Mouse (Mus musculus): ENCODE results near the gene Jazf1.

The Jazf1 gene

DNA sequence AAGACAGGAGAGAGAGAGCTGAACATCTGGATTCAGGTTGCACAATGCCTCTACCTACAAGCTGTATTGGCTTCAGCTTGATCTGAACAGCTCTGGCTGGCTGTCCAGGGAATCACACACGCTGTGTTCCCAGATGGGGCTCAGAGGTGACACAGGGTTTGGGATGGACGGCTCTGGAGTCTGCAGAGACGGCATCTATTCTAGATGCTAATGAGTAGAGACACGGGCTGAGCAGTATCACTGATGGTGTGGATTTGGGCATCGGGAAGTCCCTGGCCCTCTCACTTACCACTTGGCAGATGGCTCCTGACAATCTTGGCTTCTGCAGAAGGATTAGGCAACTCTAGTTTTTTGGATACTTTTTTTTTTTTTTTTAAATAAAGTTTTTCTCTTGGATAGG, 161.6 kb downstream of the Jazf1 start:
- DNase-seq (ENCODE audit: low spot score): no peak

DNA sequence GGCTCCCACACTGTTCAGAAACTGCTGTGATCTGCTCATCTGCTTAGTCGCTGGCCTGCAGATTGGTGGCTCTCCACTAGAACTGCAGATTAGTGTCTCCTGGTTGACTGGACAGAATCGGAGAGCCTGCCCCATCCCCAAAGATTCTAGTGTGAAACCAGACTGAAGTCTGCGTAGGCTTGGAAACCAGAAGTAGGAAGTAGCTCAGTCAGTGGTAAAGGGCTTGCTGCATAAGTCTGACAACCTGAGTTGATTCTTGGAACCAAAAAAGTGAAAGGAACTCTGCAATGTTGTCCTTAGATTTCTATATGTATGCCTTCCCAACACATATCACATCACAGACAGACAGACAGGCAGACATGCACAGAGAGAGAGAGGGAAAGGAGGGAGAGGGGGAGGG, 163.3 kb downstream of the Jazf1 start:
- DNase-seq (ENCODE audit: low spot score): no peak

DNA sequence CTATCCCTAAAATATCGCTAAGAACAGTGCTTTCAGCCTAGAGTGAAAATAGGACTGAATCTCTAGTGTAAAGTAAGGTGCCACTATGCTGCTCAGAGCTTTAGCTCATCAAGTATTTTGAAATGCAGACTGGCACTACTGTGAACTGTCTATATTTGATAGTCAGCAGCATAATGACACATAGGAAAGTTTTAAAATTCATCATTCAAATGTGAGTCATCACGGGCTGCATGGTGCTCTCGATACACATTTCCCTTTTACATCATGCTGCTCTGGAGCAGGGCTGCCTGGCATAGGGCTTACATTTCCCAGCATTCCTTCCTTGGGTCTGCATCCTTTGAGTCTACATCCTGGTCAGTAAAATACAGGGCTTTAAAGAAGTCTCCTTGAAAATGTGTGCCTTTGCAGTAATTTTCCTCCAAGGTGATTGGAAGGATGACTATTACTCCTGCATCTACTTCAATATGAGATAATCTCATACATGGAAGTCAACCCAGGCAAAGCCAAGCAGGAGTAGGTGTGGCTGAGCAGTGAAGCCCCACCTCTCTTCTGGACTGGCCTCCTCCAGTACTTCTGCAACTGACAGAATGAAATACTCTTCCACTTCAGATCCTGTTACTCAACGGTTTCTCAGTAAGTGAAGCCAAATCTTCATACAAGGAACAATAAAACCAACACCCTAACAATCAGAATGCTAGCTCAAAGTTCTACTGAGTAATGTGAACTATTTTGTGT, 165.0 kb downstream of the Jazf1 start:
- DNase-seq (ENCODE audit: low spot score): no peak

DNA sequence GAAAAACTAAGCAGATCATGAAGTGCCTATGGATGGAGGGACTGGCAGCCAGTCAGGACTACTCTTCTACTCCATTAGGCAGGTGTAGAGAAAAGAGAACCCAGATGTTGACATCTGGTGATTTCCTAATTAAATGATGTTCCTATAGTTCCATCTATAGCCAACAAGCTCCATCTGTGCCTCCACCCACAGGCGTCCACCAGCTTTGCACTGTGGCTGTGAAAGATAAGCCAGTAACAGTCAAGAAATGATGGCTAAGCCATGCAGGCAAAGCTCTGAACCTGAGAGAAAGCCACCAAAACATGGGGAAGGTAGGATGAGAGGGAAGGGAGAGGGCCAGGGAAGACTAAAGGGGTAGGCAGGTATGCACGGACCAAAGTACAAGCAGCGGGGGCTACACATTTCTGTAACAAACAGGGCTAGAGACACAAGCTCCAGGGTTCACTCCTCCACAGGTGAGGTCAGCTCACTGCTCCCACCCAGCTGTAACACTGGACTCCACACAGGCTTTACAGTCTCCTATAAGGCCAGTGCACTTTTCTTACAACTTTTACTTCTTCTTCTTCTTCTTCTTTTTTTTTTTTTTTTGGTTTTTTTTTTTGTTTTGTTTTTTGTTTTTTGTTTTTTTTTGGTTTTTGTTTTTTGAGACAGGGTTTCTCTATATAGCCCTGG, 168.7 kb downstream of the Jazf1 start:
- DNase-seq (ENCODE audit: low spot score): peak; percentile 40

DNA sequence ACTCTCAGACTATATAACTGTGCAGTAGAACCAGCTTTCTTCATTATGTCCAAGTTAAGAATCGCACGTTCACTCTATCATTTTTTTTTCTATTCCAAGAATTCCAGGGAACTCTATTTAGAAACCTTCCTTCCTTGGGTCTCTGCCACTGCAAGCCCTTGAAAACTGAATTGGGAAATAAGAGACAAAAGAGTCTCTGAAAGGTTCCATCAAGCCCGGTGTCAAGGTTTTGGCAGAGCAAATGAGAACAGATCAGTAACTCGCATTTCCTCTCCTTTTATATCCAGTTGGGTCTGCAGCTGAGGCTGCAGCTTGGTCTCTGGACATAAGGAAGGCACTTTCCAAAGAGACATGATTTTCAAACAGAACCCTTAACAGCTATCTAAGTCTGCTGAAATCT, 173.4 kb downstream of the Jazf1 start:
- DNase-seq (ENCODE audit: low spot score): no peak

DNA sequence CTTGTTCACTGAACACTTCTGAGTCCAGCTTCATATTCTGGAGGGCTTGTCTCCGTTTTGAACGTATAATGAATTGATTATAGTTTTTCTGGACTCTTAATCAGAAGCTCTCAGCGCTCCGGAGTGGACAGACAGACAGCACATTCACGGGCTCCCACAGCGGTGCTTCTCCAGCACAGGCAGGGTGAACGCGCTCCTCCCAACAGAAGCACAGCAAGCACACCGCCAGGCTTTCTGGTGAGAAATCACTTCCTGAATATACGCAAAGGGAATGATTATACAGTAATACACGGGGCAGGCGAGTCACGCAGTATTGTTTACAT, 174.0 kb downstream of the Jazf1 start:
- no peak for DNase-seq (ENCODE audit: low spot score)

DNA sequence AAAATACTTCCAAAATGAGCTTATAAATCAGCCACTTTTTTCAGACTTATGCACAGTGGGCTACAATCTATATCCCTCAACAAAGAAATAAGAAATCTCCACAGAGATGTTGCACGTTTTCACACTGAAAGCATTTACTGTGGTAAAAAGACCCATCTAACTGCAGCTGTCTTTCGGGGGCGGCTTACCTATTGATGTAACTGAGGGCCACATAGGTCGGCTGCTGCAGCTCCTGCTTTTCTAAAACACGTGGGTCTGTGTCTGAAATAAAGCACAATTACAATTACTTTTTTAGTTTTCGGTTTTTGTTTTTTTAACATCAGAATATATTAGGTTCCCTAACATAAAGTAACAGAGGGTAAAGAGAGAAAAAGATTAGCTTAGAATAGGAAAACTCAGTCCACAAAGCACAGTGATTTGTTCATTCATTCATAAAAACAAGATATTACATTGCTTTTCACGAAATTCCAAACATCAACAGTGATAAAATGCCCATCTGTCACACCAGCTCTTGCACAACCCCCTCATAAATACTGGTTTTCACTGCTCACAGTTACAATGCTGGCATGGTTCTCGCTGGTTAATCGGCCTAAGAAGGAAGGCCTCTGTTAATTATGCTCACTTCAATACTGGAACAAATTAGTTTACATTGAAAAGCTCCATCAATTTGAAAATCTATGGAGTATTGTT, 174.5 kb downstream of the Jazf1 start:
- no peak for DNase-seq (ENCODE audit: low spot score)

DNA sequence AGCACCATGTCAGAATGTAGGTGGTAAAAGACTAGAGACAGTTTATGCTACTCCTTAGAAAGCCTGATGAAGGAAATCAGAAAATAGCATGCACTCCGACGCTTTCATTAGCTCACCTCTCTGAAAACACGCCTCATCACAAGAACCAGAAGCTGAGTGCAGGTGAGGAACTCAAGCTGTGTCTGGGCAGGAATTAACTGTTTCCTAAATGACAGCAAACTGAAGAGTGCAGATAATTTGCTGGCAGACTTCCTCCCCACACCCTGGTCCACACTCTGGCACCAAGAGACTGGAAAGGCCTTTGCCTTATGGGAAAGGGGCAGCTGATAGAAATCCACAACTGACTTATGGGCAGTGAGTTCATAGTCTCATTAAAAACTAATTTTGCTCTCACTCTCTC, 175.5 kb downstream of the Jazf1 start:
- DNase-seq (ENCODE audit: low spot score): no peak

DNA sequence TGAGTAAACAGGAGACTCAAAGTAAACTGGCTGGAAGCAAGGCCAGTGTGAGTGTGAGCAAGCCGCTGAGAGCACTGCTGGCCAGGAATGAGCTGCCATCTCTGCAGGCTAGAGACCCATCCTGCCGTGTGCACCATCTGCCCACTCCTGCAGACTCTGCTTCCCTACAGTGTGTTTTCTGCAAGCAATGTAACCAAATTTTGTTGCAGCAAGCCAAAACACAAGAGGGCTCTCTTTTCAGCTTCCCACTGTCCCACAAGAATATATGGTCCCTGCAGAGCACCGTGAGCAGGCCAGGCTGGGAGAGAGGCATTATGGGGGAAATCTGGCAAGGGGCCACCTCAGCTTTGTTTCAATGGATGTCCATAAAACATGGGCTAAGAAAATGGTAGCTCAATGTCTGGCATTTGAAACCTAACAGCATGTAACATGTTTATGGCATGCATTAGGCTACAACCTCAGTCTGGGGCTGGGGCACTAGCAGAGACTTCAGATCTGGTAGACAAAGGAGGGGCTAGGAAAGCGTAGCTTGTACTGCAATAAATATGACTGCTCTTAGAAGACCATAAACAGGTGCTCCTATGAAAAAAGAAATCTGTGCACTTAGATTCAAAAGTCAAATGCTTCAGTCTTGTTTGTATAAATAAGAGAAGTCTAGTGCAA, 180.8 kb downstream of the Jazf1 start:
- no peak for DNase-seq (ENCODE audit: low spot score)

DNA sequence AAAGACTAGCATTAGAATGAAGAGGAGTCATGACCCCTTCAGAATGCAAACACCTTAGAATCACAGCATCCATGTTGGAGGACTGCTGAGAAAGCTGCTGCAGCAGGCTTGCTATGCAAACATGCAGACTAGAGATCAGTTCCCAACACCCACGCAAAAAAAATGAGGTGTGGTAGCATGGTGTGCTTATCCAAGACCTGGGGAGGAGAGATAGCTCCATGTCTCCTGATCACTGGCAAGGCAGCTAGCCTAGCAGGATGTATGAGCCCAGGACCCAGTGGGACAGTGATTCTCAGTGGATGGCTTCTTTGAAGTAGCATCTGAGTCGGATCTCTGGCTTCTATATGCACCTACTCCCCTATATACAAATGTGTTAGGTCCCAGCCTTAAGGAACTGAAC, 184.7 kb downstream of the Jazf1 start:
- no peak for DNase-seq (ENCODE audit: low spot score)

DNA sequence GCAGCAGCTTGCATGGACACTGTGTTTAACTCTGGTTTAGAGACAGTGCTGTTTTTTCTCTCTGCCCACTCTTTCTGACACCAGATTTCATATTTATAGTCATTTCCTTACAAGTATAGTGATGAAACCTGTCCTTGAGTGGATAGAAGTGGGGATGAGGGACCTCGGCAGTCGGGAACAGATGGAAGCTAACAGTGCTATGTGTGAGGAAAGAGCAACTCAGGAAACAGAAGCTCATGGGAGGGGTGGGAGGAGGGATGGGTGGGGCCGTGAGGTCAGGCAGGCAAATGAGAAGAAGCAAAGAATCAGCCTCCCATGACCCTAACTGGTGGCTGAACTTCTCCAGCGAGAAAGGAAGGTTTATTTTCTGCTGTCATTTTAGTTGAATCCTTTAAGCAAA, 191.3 kb downstream of the Jazf1 start:
- DNase-seq (ENCODE audit: low spot score): no peak

DNA sequence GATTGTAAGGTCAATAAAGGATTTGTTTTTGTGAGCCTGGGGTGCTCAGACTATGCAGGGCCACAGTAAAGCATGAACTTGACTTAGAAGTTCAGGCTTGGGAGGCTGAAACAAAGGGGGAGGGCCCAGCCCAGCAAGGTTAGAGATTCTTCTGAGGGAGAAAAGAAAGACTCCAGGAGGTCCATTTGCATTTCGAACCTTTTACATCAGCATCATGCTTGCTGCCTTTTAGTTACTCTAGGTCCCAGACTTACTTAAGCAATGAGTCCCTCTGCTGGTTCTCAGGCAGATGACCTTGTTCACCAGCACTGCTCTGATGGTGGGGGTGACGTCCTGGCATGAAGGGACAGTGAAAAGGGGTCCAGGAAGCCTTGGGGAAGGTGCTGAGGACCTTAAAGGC, 197.1 kb downstream of the Jazf1 start:
- DNase-seq (ENCODE audit: low spot score): no peak

DNA sequence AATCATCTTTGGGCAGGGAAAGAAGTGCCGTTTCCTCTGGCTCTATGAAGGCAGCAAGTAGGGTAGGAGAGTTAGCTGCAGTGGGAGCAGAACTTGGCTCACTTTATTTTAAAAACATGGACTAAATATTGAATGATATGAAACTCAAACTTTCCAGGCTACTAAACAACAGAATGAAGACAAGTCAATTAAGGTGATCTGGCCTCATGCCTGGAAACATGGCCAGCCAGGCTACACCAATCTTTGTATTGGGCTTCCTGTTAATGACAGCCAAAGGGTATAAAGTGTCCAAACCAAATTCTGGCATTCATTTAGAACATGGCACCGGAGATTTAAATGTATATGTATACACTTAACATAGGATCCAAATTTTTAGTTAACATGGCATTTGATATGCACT, 199.2 kb downstream of the Jazf1 start:
- no peak for DNase-seq (ENCODE audit: low spot score)

DNA sequence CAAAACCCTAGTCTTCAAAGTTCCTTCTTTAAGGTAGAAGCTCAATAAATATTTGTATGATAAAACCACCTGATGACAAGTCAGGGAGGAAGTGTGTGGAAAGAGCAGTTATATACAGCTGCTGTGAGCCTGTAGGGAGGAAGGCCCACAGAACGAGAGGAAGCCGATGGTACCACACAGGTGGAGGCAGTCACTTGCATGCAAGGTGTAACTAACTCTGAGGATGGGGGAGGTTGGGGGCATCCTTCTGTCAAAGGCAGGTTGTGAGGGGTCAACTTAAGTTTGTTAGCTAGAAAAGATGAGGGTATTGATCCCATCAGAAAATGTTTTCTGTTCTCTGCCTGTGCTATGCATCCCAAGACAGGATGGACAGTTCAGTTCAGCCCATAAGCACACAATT, 200.1 kb downstream of the Jazf1 start:
- no peak for DNase-seq (ENCODE audit: low spot score)

DNA sequence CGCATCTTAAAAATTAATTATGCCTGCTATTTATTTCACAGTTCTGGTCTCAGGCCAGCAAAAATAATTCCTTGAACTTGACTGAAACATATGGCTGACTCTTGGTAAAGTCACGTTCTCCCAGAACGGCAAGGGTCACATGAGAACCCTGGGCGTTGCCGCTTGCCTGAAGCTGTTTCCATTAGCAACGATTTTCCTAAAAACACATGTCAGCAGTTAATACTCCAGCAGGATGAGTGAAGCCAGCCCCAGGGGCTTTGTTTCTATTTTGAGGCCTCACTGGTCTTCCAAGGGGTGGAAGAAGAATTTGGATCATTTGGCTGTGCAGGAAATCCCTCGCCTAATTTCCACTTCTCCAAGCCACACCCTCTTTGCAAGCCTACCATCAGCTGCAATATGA, 206.5 kb downstream of the Jazf1 start:
- no peak for DNase-seq (ENCODE audit: low spot score)

DNA sequence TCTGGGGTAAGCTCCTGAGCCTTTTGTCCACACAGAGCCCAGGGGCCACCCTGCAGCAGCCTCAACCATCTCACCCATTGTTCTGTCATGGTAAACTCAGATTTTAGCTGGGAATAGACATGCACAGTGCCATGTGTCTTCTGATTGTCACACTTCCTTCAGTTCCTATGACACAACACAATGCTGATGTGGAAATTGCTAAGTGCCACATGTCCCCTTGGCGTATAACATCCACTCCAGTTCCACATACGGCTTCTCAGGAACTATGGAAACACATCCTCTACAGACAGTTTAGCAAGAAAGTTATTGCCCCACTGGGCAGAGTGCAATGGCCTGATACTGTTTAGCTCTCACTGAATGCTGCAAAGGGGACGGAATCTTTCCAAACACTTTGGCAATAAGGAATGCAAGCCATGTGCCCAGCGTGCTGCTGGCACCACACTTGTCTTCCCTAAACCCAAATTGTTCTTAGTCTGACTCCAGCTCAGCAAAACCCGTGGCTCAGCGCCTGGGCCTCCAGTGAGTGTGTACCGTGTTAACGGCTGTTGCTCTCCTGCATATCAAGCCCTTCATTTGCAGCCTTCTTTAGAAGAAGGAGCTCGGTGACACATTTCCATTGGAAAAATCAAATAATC, 207.1 kb downstream of the Jazf1 start:
- DNase-seq (ENCODE audit: low spot score): no peak

DNA sequence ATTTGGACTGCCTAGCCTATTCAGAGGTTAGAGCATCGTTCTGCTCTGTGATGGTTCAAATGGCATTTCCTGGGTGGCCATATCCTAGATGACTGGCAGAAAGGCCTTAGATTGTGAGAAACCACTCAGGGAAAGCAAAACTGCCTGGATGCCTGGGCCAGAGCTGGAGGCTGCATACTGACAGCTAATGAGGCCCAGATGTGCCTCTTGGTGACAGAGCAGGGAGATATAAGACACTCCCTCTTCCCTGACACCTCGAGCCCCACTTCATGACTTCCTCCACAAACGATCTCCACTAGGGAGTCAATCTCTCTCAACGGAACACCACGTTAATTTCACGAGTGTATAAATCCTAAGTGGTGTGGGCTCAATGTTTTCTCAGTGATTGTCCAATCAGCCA, 207.7 kb downstream of the Jazf1 start:
- no peak for DNase-seq (ENCODE audit: low spot score)

DNA sequence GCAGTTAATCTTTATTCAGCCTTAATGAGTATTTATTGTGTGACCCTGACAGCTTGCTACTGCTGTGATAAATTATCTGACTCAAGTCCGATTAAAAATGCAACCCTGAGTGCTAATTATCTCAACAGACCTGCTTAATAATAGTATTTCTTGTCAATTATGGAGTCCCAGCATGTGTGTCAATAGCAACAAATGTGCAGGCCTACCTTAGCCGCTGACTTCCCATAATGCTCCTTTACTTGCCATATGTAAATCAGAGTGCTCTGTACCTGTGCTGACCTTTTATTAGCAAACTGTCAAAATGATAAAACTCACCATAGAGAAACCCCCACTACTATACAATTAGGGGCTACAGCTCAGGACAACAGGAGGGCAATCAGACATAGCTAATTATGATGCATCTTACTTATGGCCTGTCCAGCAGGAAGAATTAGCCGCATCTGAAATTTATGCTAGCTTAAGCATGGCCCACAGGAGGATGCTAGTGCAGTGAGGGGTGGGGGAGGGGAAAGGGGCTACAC, 209.5 kb downstream of the Jazf1 start:
- DNase-seq (ENCODE audit: low spot score): no peak

DNA sequence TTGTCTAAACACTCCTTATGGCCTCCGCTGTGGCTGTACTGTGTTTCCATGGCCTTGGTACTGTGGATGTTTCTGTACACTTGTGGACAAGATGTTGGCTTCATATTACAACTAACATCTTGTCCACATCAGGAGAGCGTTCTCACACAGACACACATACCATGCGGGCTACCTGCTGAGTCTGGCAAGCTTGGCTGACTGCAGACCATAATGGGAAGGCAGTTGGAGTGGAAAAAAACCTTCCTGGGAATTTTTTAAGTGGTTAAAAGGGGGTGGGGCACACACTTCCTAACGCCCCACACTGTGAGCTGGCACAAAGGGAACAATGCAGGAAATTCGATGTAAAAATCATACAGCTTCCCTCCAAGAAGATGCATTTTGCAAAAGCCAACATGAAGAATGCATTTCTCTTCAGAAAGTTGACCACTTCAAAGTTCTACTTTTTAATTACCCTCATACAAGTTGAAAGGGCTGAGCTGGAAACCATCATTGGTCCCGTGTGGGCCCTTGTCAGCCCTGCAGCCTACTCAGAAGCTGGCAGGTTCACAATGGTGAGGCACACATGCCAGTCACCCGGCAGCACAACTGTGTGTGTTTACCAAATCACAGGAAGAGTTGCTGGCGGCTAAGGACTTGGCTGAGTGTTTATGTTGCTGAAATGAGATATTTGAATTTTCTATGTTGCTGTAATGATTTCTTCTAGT, 215.9 kb downstream of the Jazf1 start:
- no peak for DNase-seq (ENCODE audit: low spot score)

DNA sequence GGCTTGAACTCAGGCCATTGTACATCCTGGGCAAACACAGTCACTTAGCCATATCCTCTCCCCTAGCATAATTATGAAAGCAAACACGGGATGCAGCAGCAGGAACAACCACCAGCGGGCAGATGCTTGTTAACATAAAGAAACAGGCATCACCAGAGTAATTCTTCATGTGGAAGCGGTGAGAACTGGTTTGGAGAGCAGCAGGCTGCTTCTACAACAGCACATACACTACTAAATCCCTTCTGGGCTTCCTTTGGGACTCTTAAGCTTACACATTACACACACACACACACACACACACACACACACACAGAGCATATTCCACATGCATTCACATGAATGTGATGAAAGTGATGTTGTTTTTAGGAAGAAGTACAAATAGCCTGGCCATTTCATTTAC, 216.5 kb downstream of the Jazf1 start:
- DNase-seq (ENCODE audit: low spot score): no peak

DNA sequence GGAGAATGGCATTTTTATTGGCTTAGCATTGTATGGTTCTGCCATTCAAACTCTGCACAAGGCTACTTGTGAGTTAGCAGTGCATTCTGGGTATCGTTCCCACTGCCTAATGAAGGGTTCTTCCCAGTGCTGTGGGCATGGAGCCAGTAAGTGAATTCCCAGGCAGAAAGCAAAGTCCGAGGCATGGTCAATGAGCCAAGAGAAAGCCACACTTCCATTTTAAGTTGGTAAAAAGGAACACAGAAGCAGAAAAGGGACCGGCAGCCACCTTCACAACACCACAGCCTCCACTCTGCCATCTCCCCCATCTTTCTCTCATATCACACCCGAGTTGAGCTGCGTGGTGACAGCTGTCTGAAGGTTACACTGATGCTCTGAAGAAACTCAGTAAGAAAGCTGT, 217.4 kb downstream of the Jazf1 start:
- DNase-seq (ENCODE audit: low spot score): no peak

DNA sequence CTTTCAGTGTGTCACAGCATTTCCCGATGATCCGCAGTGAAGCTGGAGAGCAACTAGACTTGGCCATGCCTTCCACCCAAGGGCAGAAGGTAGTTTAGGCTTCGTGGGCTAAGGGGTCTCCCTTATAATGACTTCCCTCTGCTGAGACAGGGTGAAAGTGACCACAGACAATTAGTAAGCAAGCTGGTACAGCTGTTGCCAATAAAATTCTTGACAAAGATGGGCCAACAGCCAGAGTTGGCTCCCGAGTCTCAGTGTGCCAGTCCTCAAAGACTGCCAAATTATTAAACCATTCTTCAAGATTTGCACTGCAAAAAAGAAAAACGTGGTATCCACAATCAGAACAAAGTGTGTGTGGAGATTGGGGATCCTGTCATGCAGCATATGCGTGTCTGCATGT, 220.2 kb downstream of the Jazf1 start:
- no peak for DNase-seq (ENCODE audit: low spot score)
